Mouse (Mus musculus): Measurements from ENCODE around the gene Cdk14. TPM values are rescaled to one million over a fixed set of nuclear protein-coding genes. Genes with fewer than 3 reads are reported as not detected.
A peak's percentile ranks its signal among the peaks of the same experiment; 100 is the strongest.

Cdk14 gene
- total RNA-seq, 2 experiments from 2014 or later, result 138 TPM

GRCm38 (mm10) chr5:5285876-5286275 is 134.2 kb downstream of the Cdk14 start:
- intact Hi-C loops (cut with DNase I), result no loop called here
- DNase-seq (ENCODE audit: extremely low spot score in 1 of 2, low spot score in 2 of 2), result no peak

GRCm38 (mm10) chr5:5284531-5284930 is 135.6 kb downstream of the Cdk14 start:
- intact Hi-C loops (cut with DNase I), result no loop called here
- no peak for DNase-seq (ENCODE audit: extremely low spot score in 1 of 2, low spot score in 2 of 2)

- no peak for DNase-seq (ENCODE audit: extremely low spot score in 1 of 2, low spot score in 2 of 2)
- intact Hi-C loops (cut with DNase I), result no loop called here
These were observed 136.2 kb downstream of the Cdk14 start for GRCm38 (mm10) chr5:5283756-5284430.

GRCm38 (mm10) chr5:5282425-5282824 is 137.7 kb downstream of the Cdk14 start:
- DNase-seq (ENCODE audit: extremely low spot score in 1 of 2, low spot score in 2 of 2), result no peak
- intact Hi-C loops (cut with DNase I), result no loop called here

- DNase-seq (ENCODE audit: extremely low spot score in 1 of 2, low spot score in 2 of 2), result no peak
- intact Hi-C loops (cut with DNase I), result no loop called here
These were observed 144.8 kb downstream of the Cdk14 start for GRCm38 (mm10) chr5:5275321-5275720.

- intact Hi-C loops (cut with DNase I), result no loop called here
- DNase-seq (ENCODE audit: extremely low spot score in 1 of 2, low spot score in 2 of 2), result no peak
These were observed 145.8 kb downstream of the Cdk14 start for GRCm38 (mm10) chr5:5274318-5274717.

GRCm38 (mm10) chr5:5266787-5267126 is 153.4 kb downstream of the Cdk14 start:
- intact Hi-C loops (cut with DNase I), result loop anchor here (2.0 to 10.0 kb wide), 2 partner anchors 118 to 304 kb away; no protein-coding TSS in a partner anchor
- DNase-seq (ENCODE audit: extremely low spot score in 1 of 2, low spot score in 2 of 2), result no peak

GRCm38 (mm10) chr5:5265861-5266786 is 154.0 kb downstream of the Cdk14 start:
- intact Hi-C loops (cut with DNase I), result loop anchor here (2.0 to 10.0 kb wide), 2 partner anchors 119 to 303 kb away; no protein-coding TSS in a partner anchor

GRCm38 (mm10) chr5:5265401-5265841 is 154.7 kb downstream of the Cdk14 start:
- intact Hi-C loops (cut with DNase I), result loop anchor here (10.0 kb wide), 1 partner anchor 119 kb away; no protein-coding TSS in a partner anchor
- DNase-seq (ENCODE audit: extremely low spot score in 1 of 2, low spot score in 2 of 2), result peak in 1 of 2 experiments; percentile 42

More at GRCm38 (mm10) chr5:5265861-5266786, 154.0 kb downstream of the Cdk14 start:
- DNase-seq (ENCODE audit: extremely low spot score in 1 of 2, low spot score in 2 of 2), result peak; percentile 67 to 79

- DNase-seq (ENCODE audit: extremely low spot score in 1 of 2, low spot score in 2 of 2), result peak in 1 of 2 experiments; percentile 23
- intact Hi-C loops (cut with DNase I), result loop anchor here (10.0 kb wide), 1 partner anchor 120 kb away; no protein-coding TSS in a partner anchor
These were observed 155.4 kb downstream of the Cdk14 start for GRCm38 (mm10) chr5:5264712-5265111.

GRCm38 (mm10) chr5:5261725-5262296 is 158.3 kb downstream of the Cdk14 start:
- intact Hi-C loops (cut with DNase I), result loop anchor here (10.0 kb wide), 1 partner anchor 123 kb away; no protein-coding TSS in a partner anchor
- no peak for DNase-seq (ENCODE audit: extremely low spot score in 1 of 2, low spot score in 2 of 2)

GRCm38 (mm10) chr5:5260966-5261724 is 159.0 kb downstream of the Cdk14 start:
- DNase-seq (ENCODE audit: extremely low spot score in 1 of 2, low spot score in 2 of 2), result no peak
- intact Hi-C loops (cut with DNase I), result loop anchor here (10.0 kb wide), 1 partner anchor 124 kb away; no protein-coding TSS in a partner anchor

- no peak for DNase-seq (ENCODE audit: extremely low spot score in 1 of 2, low spot score in 2 of 2)
- intact Hi-C loops (cut with DNase I), result loop anchor here (10.0 kb wide), 1 partner anchor 124 kb away; no protein-coding TSS in a partner anchor
These were observed 159.8 kb downstream of the Cdk14 start for GRCm38 (mm10) chr5:5260309-5260708.

- DNase-seq (ENCODE audit: extremely low spot score in 1 of 2, low spot score in 2 of 2), result no peak
- intact Hi-C loops (cut with DNase I), result no loop called here
These were observed 165.7 kb downstream of the Cdk14 start for GRCm38 (mm10) chr5:5254391-5254790.

GRCm38 (mm10) chr5:5253177-5253576 is 166.9 kb downstream of the Cdk14 start:
- no peak for DNase-seq (ENCODE audit: extremely low spot score in 1 of 2, low spot score in 2 of 2)
- intact Hi-C loops (cut with DNase I), result no loop called here

- intact Hi-C loops (cut with DNase I), result no loop called here
- no peak for DNase-seq (ENCODE audit: extremely low spot score in 1 of 2, low spot score in 2 of 2)
These were observed 172.4 kb downstream of the Cdk14 start for GRCm38 (mm10) chr5:5247671-5248070.

GRCm38 (mm10) chr5:5246534-5247175 is 173.5 kb downstream of the Cdk14 start:
- intact Hi-C loops (cut with DNase I), result no loop called here
- DNase-seq (ENCODE audit: extremely low spot score in 1 of 2, low spot score in 2 of 2), result no peak

- intact Hi-C loops (cut with DNase I), result no loop called here
- no peak for DNase-seq (ENCODE audit: extremely low spot score in 1 of 2, low spot score in 2 of 2)
These were observed 174.9 kb downstream of the Cdk14 start for GRCm38 (mm10) chr5:5245182-5245581.

Data from left cerebral cortex, postnatal 10 days (tissue).